Mouse (Mus musculus) G1E (cell line): ENCODE results near the gene Phyhipl.

Experiments
- CTCF ChIP-seq: IDR thresholded peaks from 2 replicates; pipeline ENCODE4 v1.5.1; 2012; ENCODE audit warnings: low read depth, low read length, inconsistent platforms, mixed read lengths
- POLR2AphosphoS5 ChIP-seq: IDR thresholded peaks from 2 replicates; pipeline ENCODE4 v1.6.1; 2012; ENCODE audit warnings: low read depth, low read length, inconsistent platforms; ENCODE audit not compliant: insufficient replicate concordance
- TAL1 ChIP-seq: conservative IDR thresholded peaks from 2 replicates; pipeline ENCODE4 v1.6.1; 2012; ENCODE audit warnings: low read depth, low read length, inconsistent platforms, mixed read lengths

- TF ChIP-seq CTCF (no peak), TAL1 (no peak), POLR2AphosphoS5 (no peak)
These were observed 47.4 kb upstream of the Phyhipl start for GRCm38 (mm10) chr10:70703211-70703610.
